Mouse (Mus musculus): ENCODE measurements around the gene Tmem221. TPM values are rescaled to one million over a fixed set of nuclear protein-coding genes. Genes with fewer than 3 reads are reported as not detected.
"Not testable (repeated sequence)": the region's sequence is repeated elsewhere in the genome, so short reads cannot be mapped to it uniquely, and the experiment has no call there.

Tmem221 gene
- polyA plus RNA-seq, 1 experiment from 2014 or later = 0.23 TPM

DNA sequence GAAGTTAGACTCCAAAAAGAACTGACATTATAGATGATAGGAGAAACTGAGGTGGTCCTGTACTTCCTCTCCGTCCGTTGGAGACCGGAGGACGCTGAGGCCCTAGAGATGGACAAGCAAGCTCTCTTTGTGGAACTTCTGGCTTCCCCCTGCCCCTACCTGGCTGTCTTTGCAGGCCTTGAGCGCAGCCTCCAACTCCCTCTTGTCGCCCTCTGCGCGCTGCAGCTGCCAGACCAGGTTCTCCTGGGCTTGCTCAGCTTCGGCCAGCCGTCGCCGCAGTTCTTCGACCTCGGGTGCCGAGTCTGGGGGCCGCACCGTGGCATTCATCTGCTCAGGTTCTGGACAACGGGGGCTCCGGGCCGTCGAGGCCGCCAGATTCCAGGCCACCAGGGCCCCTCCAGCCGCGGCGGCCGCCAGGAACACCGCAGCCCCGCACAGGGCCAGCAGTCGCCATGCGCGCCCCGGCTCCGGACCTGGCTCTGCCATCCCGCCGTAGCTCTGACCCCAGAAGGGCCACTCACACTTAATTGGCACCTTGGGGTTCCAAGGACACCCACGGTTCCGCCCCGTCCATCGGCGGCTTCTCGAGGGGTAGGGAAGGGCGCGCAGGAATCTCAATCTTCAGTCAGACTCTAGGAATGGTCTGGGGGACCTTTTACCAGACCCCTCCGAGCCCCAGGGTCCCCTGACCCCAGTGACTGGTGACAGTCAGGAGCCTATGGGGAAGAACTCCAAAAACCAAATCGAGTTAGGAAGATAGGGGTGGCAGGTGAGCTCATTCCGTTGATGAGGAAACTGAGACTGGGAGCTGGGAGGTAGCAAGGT, 33.2 kb downstream of the Tmem221 start, which contains the start of gene Ccdc194:
Gene Ccdc194 (minus strand): TSS at position 486 of the 825 bp plus-strand sequence.
- peak within 1 kb of the TSS; percentile 15; the same call in 1 of the 2 replicates for H3K4me3 ChIP-seq
- peak within 1 kb of the TSS; percentile 37 for H3K4me2 ChIP-seq (replicated peaks)
- no peaks in the 10 kb centered on the region for H3K36me3 ChIP-seq
- no peaks in the 10 kb centered on the region for H3K9me3 ChIP-seq
- no peak within 1 kb of the TSS for H3K9ac ChIP-seq
- H3K4me1 ChIP-seq = peaks cover 10% of the 10 kb centered on the region; the same call in 1 of the 2 replicates
- peaks cover 38% of the 10 kb centered on the region for H3K27me3 ChIP-seq
- no peak within 1 kb of the TSS for H3K27ac ChIP-seq
- WGBS = 9% methylated on average over 46 of the region's 46 CpGs
- no peak for ATAC-seq (ENCODE audit: insufficient number of reproducible peaks, insufficient read depth, low FRiP score, low TSS enrichment)

DNA sequence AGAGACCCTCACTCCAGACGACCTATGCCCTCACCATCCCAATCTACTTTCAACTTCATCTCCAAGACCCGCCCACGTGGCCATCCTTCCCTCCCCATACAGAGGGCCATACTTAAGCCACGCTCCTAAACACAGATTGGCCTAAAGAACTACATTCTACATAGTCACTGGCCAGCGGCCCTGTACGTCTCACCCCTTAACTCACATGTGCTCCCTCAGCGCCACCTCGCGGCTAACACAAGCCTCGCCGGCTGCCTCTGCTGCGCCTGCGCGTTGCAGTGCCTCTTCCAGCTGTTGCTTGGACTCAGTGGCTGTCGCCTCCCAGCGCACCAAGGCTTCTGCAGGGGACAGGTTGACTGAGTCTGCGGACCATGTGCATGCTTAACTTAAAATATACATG, 37.0 kb downstream of the Tmem221 start:
- H3K4me2 ChIP-seq (replicated peaks) = peak overlapping the region; percentile 30
- H3K27ac ChIP-seq = no peak overlapping the region
- peaks cover 31% of the 10 kb centered on the region for H3K27me3 ChIP-seq
- no peaks in the 10 kb centered on the region for H3K36me3 ChIP-seq
- no peak overlapping the region for H3K4me3 ChIP-seq
- peak; percentile 80 for ATAC-seq (ENCODE audit: insufficient number of reproducible peaks, insufficient read depth, low FRiP score, low TSS enrichment)
- peaks cover 10% of the 10 kb centered on the region; the same call in 1 of the 2 replicates for H3K4me1 ChIP-seq
- no peak overlapping the region for H3K9ac ChIP-seq
- WGBS = 5% methylated on average over 17 of the region's 17 CpGs
- no peaks in the 10 kb centered on the region for H3K9me3 ChIP-seq

DNA sequence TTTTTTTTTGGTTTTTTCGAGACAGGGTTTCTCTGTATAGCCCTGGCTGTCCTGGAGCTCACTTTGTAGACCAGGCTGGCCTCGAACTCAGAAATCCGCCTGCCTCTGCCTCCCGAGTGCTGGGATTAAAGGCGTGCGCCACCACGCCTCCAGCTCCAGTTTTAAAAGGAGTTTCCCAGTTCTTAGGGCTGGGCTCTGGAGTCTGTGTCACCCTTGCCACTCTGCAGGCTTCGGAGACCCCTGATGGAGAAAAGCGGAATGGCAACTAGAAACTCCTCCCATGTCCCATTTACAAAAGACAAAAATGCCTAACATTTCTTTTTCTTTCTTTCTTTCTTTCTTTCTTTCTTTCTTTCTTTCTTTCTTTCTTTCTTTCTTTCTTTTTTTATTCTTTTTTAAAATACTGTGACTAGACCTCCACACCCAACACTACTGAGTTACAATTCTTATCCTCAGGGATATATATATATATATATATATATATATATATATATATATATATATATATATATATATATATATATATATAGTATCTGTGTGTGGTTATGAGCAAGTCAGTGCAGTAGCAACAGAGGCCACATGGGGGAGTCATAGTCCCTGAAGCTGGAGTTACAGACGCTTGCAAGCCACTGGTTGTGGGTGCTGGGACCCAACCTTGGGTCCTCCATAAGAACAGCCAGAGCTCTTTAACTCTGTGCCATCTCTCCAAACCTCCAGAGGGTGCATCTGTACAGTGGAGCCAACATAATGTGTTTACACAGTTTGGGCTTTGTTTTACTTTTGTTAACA, 39.4 kb downstream of the Tmem221 start:
- not testable (repeated sequence) for H3K36me3 ChIP-seq; H3K27me3 ChIP-seq; ATAC-seq (ENCODE audit: insufficient number of reproducible peaks, insufficient read depth, low FRiP score, low TSS enrichment); H3K9ac ChIP-seq; H3K27ac ChIP-seq; H3K4me3 ChIP-seq; H3K4me2 ChIP-seq (replicated peaks); H3K4me1 ChIP-seq; H3K9me3 ChIP-seq
- 36% methylated on average over 9 of the region's 10 CpGs for WGBS

GRCm38 (mm10) chr8:71516786-71517185, 41.9 kb downstream of the Tmem221 start:
- Histone ChIP-seq H3K4me3 (no peak overlapping the region), H3K4me2 (replicated peaks) (no peak overlapping the region), H3K9me3 (no peaks in the 10 kb centered on the region), H3K27me3 (no peaks in the 10 kb centered on the region), H3K27ac (no peak overlapping the region), H3K9ac (no peak overlapping the region), H3K4me1 (0 out of 2 replicates have a peak, but pooled peaks cover 3% of the 10 kb centered on the region), H3K36me3 (no peaks in the 10 kb centered on the region)
- ATAC-seq (ENCODE audit: insufficient number of reproducible peaks, insufficient read depth, low FRiP score, low TSS enrichment) = no peak
- 5% methylated on average over 6 of the region's 6 CpGs for WGBS

DNA sequence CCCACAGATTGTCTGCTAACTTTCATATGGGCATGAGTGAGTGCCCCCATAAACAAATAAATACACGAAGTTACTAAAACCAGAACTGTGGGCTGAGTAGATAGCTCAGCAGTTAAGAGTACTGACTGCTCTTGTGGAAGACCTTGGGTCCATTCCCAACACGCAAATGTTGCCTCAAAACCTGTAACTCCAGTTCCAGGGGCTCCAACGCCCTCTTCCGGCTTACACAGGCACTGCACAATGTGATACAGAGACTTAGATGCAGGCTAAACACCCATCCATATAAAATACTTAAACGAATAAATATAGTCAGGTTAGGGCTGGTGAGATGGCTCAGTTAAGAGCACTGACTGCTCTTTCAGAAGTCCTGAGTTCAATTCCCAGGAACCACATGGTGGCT, 43.6 kb downstream of the Tmem221 start:
- 66% methylated on average over 5 of the region's 5 CpGs for WGBS
- Histone ChIP-seq H3K27ac (no peak overlapping the region), H3K4me2 (replicated peaks) (no peak overlapping the region), H3K9ac (no peak overlapping the region), H3K4me3 (no peak overlapping the region), H3K27me3 (no peaks in the 10 kb centered on the region), H3K9me3 (no peaks in the 10 kb centered on the region), H3K4me1 (no peaks in the 10 kb centered on the region), H3K36me3 (no peaks in the 10 kb centered on the region)
- ATAC-seq (ENCODE audit: insufficient number of reproducible peaks, insufficient read depth, low FRiP score, low TSS enrichment) = no peak

DNA sequence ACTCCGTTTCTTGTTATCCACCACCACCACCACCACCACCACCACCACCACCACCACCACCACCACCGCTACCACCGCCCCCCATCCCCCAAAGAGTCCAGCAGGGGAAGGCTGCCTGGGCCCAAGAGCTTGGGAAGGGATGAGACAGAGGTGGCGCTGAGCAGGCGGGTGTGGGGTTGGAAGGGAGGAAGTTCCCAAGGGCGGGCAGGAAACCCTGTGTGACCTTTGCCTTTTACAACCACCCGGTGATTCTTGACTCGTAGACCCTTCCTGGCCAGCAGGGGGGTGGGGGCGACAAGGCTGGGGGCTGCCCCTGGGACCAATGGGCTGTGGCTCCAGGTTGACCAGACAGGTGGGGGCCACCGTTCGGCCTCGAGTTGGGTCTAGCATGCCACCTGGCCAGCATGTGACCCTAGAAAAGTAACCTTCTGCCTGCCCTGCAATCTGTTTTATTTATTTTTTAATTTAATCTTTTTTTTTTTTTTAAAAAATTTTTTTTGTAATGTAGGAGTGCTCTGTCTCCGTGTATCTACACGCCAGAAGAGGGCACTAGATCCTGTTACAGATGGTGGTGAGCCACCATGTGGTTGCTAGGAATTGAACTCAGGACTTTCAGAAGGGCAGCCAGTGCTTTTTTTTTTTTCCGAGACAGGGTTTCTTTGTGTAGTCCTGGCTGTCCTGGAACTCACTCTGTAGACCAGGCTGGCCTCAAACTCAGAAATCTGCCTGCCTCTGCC, 45.5 kb downstream of the Tmem221 start:
- H3K27me3 ChIP-seq = peaks cover 13% of the 10 kb centered on the region
- ATAC-seq (ENCODE audit: insufficient number of reproducible peaks, insufficient read depth, low FRiP score, low TSS enrichment) = no peak
- 67% methylated on average over 15 of the region's 15 CpGs for WGBS

DNA sequence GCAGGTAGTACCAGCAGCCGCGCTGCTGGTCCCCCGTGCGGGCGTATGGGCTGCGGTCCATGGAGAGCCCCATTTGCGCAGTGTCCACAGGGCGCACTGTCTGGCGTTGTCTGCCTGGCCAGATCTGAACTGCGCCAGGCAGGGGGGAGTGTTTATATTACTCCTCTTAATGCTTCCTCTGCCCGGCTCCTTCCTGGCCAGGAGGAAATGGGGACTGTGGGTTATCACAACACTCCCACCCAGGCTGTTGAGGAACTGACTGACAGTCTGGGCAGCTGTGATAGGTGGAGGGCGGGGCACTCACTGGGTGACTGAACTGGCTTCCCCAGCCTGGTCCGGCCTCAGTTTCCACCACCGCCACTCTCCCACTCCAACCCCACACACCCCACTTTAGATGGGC, 47.0 kb downstream of the Tmem221 start, which contains the start of gene Plvap:
Gene Plvap (minus strand): TSS at position 109 of the 400 bp plus-strand sequence.
- no peaks in the 10 kb centered on the region for H3K9me3 ChIP-seq
- peaks cover 29% of the 10 kb centered on the region for H3K27me3 ChIP-seq
- 0 out of 2 replicates have a peak within 1 kb of the TSS, but pooled peaks have one; percentile 11 for H3K27ac ChIP-seq
- 50% methylated on average over 14 of the region's 14 CpGs for WGBS
- H3K4me3 ChIP-seq = 0 out of 2 replicates have a peak within 1 kb of the TSS, but pooled peaks have one; percentile 6
- H3K4me1 ChIP-seq = no peaks in the 10 kb centered on the region
- no peak within 1 kb of the TSS for H3K4me2 ChIP-seq (replicated peaks)
- H3K9ac ChIP-seq = no peak within 1 kb of the TSS
- H3K36me3 ChIP-seq = no peaks in the 10 kb centered on the region
- no peak; the same call in 1 of the 2 replicates for ATAC-seq (ENCODE audit: insufficient number of reproducible peaks, insufficient read depth, low FRiP score, low TSS enrichment)

More for the DNA sequence above, 45.5 kb downstream of the Tmem221 start:
- Histone ChIP-seq H3K4me2 (replicated peaks) (no peak overlapping the region), H3K27ac (no peak overlapping the region), H3K4me1 (no peaks in the 10 kb centered on the region), H3K9ac (no peak overlapping the region), H3K9me3 (no peaks in the 10 kb centered on the region), H3K36me3 (no peaks in the 10 kb centered on the region), H3K4me3 (no peak overlapping the region)

DNA sequence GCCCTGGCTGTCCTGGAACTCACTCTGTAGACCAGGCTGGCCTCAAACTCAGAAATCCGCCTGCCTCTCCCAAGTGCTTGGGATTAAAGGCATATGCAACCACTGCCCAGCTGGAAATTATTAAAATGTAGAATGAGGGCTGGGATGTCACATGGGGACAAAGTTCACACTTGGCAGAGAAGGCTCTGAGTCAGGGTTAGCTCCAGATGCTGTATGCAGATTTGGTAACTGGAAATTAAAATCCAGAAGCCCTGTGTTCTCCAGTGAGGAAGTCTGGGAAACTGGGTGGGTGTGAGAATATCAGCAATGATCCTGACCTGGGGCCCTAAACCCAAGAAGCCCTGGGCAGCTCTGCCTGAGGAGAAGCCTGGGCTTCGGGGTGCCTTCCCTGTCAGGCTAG, 49.4 kb downstream of the Tmem221 start:
- ATAC-seq (ENCODE audit: insufficient number of reproducible peaks, insufficient read depth, low FRiP score, low TSS enrichment) = no peak
- H3K4me1 ChIP-seq = no peaks in the 10 kb centered on the region
- peaks cover 43% of the 10 kb centered on the region for H3K27me3 ChIP-seq
- no peak overlapping the region for H3K9ac ChIP-seq
- no peak overlapping the region for H3K27ac ChIP-seq
- no peak overlapping the region for H3K4me2 ChIP-seq (replicated peaks)
- H3K9me3 ChIP-seq = no peaks in the 10 kb centered on the region
- no peak overlapping the region for H3K4me3 ChIP-seq
- 44% methylated on average over 2 of the region's 2 CpGs for WGBS
- no peaks in the 10 kb centered on the region for H3K36me3 ChIP-seq

DNA sequence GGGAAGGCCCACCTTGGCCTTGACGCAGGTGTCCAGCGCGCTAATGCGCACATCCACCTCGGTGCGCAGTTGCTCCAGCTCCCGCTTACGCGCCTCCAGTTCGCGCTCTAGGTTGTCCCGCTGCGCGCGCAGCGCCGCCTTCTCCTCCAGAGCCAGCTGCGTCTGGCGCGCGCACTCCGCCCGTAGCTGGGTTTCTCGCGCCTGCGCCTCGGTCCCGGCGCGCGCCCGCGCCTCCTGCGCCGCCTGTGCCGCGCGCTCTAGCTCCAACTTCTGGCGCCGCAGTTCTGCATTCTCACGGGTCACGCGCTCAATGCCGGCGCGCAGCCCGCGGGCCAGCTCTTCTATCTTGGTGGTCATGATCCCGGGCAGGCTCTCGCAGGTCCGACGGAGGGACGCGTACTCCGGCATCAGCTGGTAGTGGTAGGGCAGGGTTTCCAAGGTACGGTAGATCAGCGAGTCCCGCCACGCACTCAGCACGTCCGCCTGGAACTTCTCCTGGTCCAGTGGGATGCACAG, 51.0 kb downstream of the Tmem221 start:
- H3K27ac ChIP-seq = no peak overlapping the region
- H3K27me3 ChIP-seq = peaks cover 43% of the 10 kb centered on the region
- ATAC-seq (ENCODE audit: insufficient number of reproducible peaks, insufficient read depth, low FRiP score, low TSS enrichment) = 0 out of 2 replicates have a peak, but pooled peaks have one; percentile 31

GRCm38 (mm10) chr8:71505979-71506378, 52.7 kb downstream of the Tmem221 start:
- WGBS = 79% methylated on average over 4 of the region's 4 CpGs
- Histone ChIP-seq H3K27me3 (peaks cover 43% of the 10 kb centered on the region), H3K4me1 (no peaks in the 10 kb centered on the region), H3K4me2 (replicated peaks) (no peak overlapping the region), H3K9ac (no peak overlapping the region), H3K36me3 (no peaks in the 10 kb centered on the region), H3K27ac (no peak overlapping the region), H3K4me3 (no peak overlapping the region), H3K9me3 (no peaks in the 10 kb centered on the region)
- ATAC-seq (ENCODE audit: insufficient number of reproducible peaks, insufficient read depth, low FRiP score, low TSS enrichment) = no peak

More for the DNA sequence above, 51.0 kb downstream of the Tmem221 start:
- Histone ChIP-seq H3K9me3 (no peaks in the 10 kb centered on the region), H3K4me1 (no peaks in the 10 kb centered on the region), H3K36me3 (no peaks in the 10 kb centered on the region), H3K4me2 (replicated peaks) (peak overlapping the region; percentile 60), H3K4me3 (peak overlapping the region; percentile 35), H3K9ac (peak overlapping the region; percentile 42; the same call in 1 of the 2 replicates)
- WGBS = under 1% methylated on average over 61 of the region's 61 CpGs

DNA sequence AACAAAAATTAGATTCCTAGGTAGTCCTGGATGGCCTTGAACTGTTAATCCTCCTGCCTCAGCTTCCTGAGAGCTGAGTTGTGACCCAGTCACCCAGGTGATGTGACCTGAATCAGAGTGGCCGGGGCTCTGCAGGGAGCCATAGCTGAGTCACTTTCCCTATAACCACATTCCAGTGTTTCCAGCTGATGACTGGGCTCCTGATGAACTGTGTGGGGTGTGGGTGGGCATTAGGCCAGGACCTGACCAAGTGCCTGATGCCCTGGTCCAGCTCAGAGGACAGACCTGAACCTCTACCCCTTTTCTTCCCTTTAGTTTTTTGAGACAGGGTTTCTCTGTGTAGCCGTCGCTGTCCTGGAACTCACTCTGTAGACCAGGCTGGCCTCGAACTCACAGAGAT, 53.3 kb downstream of the Tmem221 start:
- Histone ChIP-seq H3K27ac (no peak overlapping the region), H3K9ac (no peak overlapping the region), H3K4me1 (no peaks in the 10 kb centered on the region), H3K36me3 (no peaks in the 10 kb centered on the region), H3K4me2 (replicated peaks) (no peak overlapping the region), H3K9me3 (no peaks in the 10 kb centered on the region), H3K4me3 (no peak overlapping the region), H3K27me3 (peaks cover 43% of the 10 kb centered on the region)
- ATAC-seq (ENCODE audit: insufficient number of reproducible peaks, insufficient read depth, low FRiP score, low TSS enrichment) = no peak
- WGBS = 86% methylated on average over 4 of the region's 4 CpGs
